Mouse (Mus musculus) right cerebral cortex, postnatal 25 days (tissue): ENCODE results near the gene Exog.

ENCODE experiments used
- DNase-seq: peaks from one replicate; pipeline ENCODE4 v3.0.0; 2022

The Exog gene

GRCm38 (mm10) chr9:119512993-119513392 is 68.2 kb downstream of the Exog start:
- DNase-seq = no peak

DNA sequence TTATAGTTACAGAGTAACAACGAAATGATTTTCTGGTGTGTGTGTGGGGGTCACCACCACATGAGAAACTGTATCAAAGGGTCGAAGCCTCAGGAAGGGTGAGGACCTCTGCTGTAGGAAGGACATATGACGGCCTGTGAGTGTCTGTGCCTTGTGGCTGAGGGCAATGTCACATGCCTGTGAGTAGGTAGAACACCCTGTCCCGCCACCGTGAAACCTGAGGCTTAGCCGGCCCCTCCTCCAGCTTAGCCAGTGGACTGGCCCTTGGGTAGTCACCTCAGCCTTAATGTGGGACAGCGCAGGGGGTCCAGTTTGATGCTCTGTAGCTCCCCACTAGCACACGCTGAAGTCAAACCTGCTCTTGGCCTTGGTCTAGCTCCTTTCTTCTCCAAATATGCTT is 69.1 kb downstream of the Exog start:
- no peak for DNase-seq

- DNase-seq = no peak
Observed at GRCm38 (mm10) chr9:119514986-119515385, 70.2 kb downstream of the Exog start.
